Mouse (Mus musculus) liver, embryonic 15.5 days (tissue): ENCODE measurements around the gene Igfbp6. TPM values are rescaled to one million over a fixed set of nuclear protein-coding genes. Genes with fewer than 3 reads are reported as not detected.
A peak's percentile ranks its signal among the peaks of the same experiment; 100 is the strongest.

Experiments
- ATAC-seq: fragments of 200-750 bp; cut with Nextera tagmentation; 2 replicates; pipeline ENCODE4 v1.8.0; 2017; ENCODE audit warnings: moderate number of reproducible peaks, mild to moderate bottlenecking, moderate library complexity; ENCODE audit not compliant: insufficient read depth
- H3K27ac ChIP-seq: fragments of 300-500 bp; sonication (generic); replicated peaks from 2 replicates; pipeline ENCODE4 v1.5.1; 2015; ENCODE audit warnings: mild to moderate bottlenecking, inconsistent platforms
- H3K27me3 ChIP-seq: fragments of 300-500 bp; sonication (generic); 2 replicates; pipeline ENCODE4 v1.6.1; 2015; ENCODE audit warnings: mild to moderate bottlenecking, inconsistent platforms
- H3K36me3 ChIP-seq: fragments of 300-500 bp; sonication (generic); replicated peaks from 2 replicates; pipeline ENCODE4 v1.6.1; 2015; ENCODE audit warnings: moderate library complexity, mild to moderate bottlenecking, inconsistent platforms
- H3K4me1 ChIP-seq: fragments of 300-500 bp; sonication (generic); replicated peaks from 2 replicates; pipeline ENCODE4 v1.6.1; 2015; ENCODE audit warnings: inconsistent platforms
- H3K4me2 ChIP-seq: fragments of 300-500 bp; sonication (generic); 2 replicates; pipeline ENCODE4 v1.6.1; 2015; ENCODE audit warnings: moderate library complexity, mild to moderate bottlenecking, inconsistent platforms
- H3K4me3 ChIP-seq: fragments of 300-500 bp; sonication (generic); replicated peaks from 2 replicates; pipeline ENCODE4 v1.5.1; 2015; ENCODE audit warnings: mild to moderate bottlenecking, inconsistent platforms
- H3K9ac ChIP-seq: fragments of 300-500 bp; sonication (generic); 2 replicates; pipeline ENCODE4 v1.6.1; 2015; ENCODE audit warnings: moderate library complexity, mild to moderate bottlenecking, inconsistent platforms
- H3K9me3 ChIP-seq: fragments of 300-500 bp; sonication (generic); replicated peaks from 2 replicates; pipeline ENCODE4 v1.6.1; 2016; ENCODE audit warnings: inconsistent platforms
- WGBS: fragments of 180-500 bp; shearing (Covaris S2); methylation state at CpG from one replicate; pipeline ENCODE4 v1.1.7; 2015; ENCODE audit warnings: mixed read lengths; ENCODE audit not compliant: insufficient replicate concordance; 5-methylcytosine and 5-hydroxymethylcytosine counted together
- polyA plus RNA-seq: library from polyadenylated mRNA; unstranded; fragments of >200 nt; fragmentation: Nextera tagmentation; extraction: Ambion mirVana; gene quantifications from 2 replicates; pipeline ENCODE4 v1.2.1, GENCODE M21; 2015

Gene Igfbp6
- polyA plus RNA-seq = 1.8 and 1.9 TPM in 2 replicates

DNA sequence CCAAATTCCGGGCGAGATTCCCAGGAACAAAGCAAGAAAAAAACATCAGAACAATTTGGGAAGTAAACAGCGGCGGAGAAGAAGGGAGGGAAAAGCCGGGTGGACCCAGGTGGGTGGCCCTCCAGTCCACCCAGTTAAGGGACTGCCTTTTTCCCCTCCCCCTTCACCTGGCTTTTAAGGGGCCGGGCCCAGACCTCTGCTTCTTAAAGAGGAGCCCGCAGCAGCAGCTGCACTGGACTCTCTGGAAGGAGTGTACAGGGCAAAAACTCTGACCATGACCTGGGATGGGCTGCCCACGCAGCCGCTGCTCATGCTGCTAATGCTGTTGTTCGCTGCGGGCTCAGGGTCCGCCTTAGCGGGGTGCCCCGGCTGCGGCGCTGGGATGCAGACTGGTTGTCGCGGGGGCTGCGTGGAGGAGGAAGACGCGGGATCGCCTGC lies at the start of gene Igfbp6:
TSS of gene Igfbp6 (plus strand) at position 89 of the 438 bp plus-strand sequence.
- H3K4me3 ChIP-seq = peak within 1 kb of the TSS; percentile 20; the same call in 1 of the 2 replicates
- peak within 1 kb of the TSS; percentile 41 for H3K4me2 ChIP-seq
- H3K27ac ChIP-seq = no peak within 1 kb of the TSS
- WGBS = 14% methylated on average over 22 of the region's 22 CpGs
- no peak within 1 kb of the TSS for H3K9ac ChIP-seq
- H3K9me3 ChIP-seq = no peaks in the 10 kb centered on the region
- H3K4me1 ChIP-seq = peaks cover 27% of the 10 kb centered on the region
- peaks cover 55% of the 10 kb centered on the region for H3K27me3 ChIP-seq
- H3K36me3 ChIP-seq = no peaks in the 10 kb centered on the region
- no peak for ATAC-seq

DNA sequence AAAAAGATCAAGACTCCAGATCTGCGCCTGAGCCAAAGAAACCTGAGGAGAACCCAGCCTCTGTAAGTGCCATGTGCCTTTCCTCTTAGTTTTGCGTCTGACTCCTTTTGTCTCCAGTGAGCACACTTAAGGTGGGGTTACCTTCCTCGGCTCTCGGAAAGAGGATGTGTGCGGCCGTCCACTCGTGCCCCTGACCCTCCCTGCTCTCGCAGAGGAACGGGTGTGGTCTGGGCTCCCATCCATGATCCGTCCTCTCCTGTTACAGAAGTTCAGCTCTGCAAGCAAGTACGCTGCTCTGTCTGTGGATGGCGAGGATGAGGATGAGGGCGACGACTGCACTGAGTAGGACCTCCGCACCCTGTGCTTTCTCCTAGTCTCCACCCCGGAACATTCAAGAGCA lies 49.2 kb upstream of the Igfbp6 start:
- peaks cover 10% of the 10 kb centered on the region for H3K27me3 ChIP-seq
- H3K27ac ChIP-seq = no peak overlapping the region
- H3K4me1 ChIP-seq = peaks cover 25% of the 10 kb centered on the region
- no peak overlapping the region for H3K9ac ChIP-seq
- H3K4me3 ChIP-seq = no peak overlapping the region
- H3K9me3 ChIP-seq = no peaks in the 10 kb centered on the region
- ATAC-seq = no peak
- H3K36me3 ChIP-seq = peaks cover 81% of the 10 kb centered on the region
- WGBS = 79% methylated on average over 16 of the region's 16 CpGs
- H3K4me2 ChIP-seq = no peak overlapping the region

DNA sequence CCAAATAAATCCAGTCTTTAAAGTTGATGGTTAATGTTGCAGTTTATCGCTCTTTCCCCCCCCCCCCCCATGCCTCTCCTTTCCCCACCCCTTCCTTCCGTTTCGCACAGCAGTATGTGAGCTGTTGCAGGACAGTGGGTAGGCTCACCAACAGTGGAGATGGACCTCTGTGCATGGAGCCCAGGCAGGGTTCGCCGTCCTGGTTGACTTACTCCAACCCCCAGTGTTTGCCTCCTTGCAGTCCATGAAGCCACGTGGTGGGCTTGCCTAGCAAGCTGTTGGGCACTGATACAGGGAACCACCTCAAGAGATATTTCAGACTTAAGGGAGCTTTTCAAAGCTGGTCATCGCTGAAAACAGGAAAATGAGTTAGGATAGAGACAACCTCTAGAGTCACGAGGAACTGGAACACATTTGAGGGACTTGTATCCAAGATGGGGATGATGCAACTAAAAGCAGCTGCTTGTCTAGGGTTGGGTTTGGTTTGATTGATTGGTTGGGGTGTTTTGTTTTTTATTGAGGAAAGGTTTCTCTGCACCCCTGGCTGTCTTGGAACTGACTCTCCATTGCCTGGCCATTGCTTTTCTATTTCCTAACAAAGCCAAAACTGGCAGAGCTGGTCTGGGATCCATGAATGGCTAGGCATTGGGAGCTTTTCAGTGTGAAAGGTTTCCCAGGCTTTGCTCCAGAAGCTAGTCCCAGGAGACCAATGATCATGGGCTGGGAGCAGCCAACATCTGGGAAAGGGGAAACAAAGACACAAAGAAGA lies 46.8 kb upstream of the Igfbp6 start:
- H3K27me3 ChIP-seq = peaks cover 34% of the 10 kb centered on the region
- no peak overlapping the region for H3K4me3 ChIP-seq
- ATAC-seq = no peak
- peaks cover 41% of the 10 kb centered on the region for H3K4me1 ChIP-seq
- no peaks in the 10 kb centered on the region for H3K9me3 ChIP-seq
- WGBS = 45% methylated on average over 8 of the region's 8 CpGs
- peaks cover 58% of the 10 kb centered on the region for H3K36me3 ChIP-seq
- no peak overlapping the region for H3K9ac ChIP-seq
- no peak overlapping the region for H3K4me2 ChIP-seq
- H3K27ac ChIP-seq = no peak overlapping the region

DNA sequence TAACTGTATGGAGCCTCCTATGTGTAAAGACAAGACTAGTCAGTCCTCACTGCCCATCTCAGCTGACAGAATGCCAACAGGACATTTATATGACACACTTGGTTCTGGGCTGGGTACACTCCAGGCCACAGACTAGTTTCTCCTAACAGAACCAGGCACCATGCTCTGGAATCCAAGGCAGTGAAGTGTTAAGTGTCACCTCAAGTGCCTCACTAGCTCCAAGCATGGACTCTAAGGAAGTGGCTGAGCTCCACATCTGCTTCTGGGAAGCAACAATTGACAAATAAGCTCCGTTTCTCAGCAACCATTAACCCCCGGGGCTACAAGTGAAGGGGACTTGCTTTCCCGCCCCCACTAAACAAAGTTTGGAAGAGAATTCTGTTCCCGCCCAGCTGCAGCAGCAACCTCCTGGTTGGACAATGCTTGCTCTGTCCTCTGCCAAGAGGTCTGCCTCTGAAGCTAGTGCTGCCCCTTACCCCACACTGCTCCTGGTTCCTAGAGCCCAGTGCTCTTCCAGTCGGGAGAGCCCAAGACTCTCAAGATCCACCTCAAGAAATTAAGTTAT lies 46.1 kb upstream of the Igfbp6 start:
- no peak overlapping the region for H3K4me3 ChIP-seq
- H3K9ac ChIP-seq = no peak overlapping the region
- peaks cover 41% of the 10 kb centered on the region for H3K27me3 ChIP-seq
- H3K4me1 ChIP-seq = peaks cover 44% of the 10 kb centered on the region
- no peaks in the 10 kb centered on the region for H3K9me3 ChIP-seq
- H3K4me2 ChIP-seq = no peak overlapping the region
- no peak overlapping the region for H3K27ac ChIP-seq
- 53% methylated on average over 5 of the region's 5 CpGs for WGBS
- H3K36me3 ChIP-seq = peaks cover 50% of the 10 kb centered on the region
- ATAC-seq = no peak

DNA sequence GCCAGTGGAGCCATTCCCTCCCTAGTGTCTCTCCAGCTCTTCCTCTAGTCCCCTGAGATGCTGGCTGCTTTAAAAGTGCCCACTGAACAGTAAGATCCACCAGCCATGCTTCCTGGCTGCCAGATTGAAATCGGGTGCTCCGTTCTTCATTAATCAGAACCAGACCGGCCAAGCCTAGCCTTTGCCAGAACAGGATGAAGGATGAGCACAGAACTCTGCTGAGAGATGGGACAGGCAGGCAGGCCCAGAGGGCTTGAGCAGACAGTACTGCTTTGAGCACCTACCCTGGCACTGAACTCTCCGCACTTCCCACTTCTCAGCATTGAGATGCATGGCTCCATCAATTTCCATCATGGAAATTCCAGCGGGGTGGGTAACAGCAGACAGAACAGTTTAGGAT lies 44.9 kb upstream of the Igfbp6 start:
- Histone ChIP-seq H3K27ac (no peak overlapping the region), H3K4me2 (peak overlapping the region; percentile 86), H3K4me3 (peak overlapping the region; percentile 60; the same call in 1 of the 2 replicates), H3K9ac (no peak overlapping the region), H3K4me1 (peaks cover 52% of the 10 kb centered on the region), H3K27me3 (peaks cover 53% of the 10 kb centered on the region), H3K9me3 (no peaks in the 10 kb centered on the region), H3K36me3 (peaks cover 38% of the 10 kb centered on the region)
- ATAC-seq = no peak
- WGBS = 55% methylated on average over 5 of the region's 5 CpGs

DNA sequence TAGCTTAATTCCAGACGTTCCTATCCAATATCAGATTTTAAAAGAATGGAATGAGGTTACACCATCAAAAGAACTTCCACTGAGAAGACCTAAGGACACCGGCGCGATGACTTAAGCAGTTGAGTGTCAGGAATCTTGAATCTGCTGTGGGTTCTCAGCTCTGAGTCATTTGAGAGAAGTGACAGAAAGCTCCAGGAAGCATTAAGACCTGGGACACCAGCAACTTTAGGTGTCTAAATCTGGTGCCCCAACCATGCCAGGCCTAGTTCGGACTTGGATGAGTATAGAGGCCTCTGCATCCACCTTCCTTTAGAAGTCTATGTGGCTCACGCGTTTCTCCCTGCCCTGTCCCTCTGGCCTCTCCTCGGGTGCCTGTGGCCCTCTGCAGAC lies 44.4 kb upstream of the Igfbp6 start:
- H3K36me3 ChIP-seq = peaks cover 33% of the 10 kb centered on the region
- H3K4me3 ChIP-seq = peak overlapping the region; percentile 60
- H3K27me3 ChIP-seq = peaks cover 58% of the 10 kb centered on the region
- H3K9me3 ChIP-seq = no peaks in the 10 kb centered on the region
- peak overlapping the region; percentile 86 for H3K4me2 ChIP-seq
- H3K9ac ChIP-seq = peak overlapping the region; percentile 55
- no peak for ATAC-seq
- peak overlapping the region; percentile 69; the same call in 1 of the 2 replicates for H3K27ac ChIP-seq
- 25% methylated on average over 8 of the region's 8 CpGs for WGBS
- peaks cover 56% of the 10 kb centered on the region for H3K4me1 ChIP-seq

DNA sequence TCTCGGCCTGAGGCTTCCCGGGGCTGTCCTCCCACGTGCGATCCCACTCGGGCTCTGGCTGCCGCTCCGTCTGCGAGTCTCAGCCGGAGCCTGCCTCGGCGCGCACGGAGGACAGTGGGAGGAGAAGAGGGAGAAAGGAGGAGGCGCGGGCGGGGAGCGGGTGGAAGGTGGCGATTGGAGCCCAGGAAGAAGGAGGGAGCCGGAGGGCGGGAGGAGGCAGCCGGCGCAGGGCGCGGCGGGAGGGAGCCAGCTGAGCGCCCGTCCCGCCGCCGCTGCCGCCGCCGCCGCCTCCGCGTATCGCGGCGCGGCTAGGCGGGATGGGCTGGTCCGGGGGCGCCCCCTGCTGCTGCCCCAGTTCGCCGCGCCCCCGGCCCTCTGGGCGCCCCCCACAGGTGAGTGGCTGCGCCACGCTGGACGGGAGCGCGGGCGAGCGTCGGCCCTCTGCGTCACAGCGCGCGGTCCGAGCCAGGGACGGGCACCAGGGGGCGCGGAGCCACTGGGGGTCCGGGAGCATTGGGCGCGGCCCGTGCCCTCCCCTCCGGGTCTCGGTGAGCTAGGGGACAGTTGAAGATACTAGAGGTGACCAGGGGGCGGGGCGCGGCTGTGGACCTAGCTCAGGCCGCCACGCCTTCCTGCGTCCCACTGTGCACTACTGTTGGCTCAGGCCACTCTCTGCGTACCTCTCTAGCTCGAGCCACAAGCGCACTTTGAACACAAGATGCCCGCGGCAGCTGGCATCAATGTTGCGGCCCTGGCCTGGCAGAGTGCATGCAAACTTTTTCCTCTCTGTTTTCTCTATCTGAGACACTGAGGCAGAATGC lies 43.8 kb upstream of the Igfbp6 start, which contains the start of gene Tns2:
TSS of gene Tns2 (plus strand) at position 253 of the 821 bp plus-strand sequence.
- under 1% methylated on average over 59 of the region's 82 CpGs for WGBS

DNA sequence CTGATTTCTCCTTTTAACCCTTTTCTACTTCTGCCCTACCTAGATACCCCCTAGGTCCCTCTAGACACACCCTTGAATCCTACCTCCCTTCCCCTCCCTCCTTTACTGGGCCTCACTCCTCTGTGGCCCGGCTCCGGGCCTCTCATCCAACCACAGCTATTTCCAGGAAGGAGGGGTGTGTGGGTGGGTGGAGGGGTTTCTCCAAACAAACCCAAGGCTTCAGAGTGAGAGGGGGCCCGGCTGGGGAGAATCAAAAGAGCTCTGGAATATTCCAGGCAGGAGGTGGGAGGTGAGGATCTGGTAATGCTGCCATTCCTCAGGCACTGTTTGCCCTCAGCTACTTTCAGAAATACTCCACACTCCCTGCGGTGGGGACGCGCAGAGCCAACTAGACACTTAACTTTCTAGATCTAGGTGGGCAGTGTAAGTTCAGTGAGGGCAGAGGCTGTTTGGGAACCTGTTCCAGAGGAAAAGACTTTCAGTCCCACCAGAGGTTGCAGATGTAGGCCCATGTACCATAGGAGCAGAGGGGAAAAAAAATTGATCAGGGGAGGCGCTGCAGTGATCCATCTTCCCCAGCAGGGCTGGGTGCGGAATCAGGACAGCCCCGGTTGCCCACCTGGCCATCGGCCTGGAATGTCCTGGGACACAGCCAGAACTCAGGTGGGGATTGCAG lies 43.0 kb upstream of the Igfbp6 start:
- peak overlapping the region; percentile 86 for H3K4me2 ChIP-seq
- peak overlapping the region; percentile 64 for H3K27ac ChIP-seq
- H3K9me3 ChIP-seq = no peaks in the 10 kb centered on the region
- peaks cover 58% of the 10 kb centered on the region for H3K4me1 ChIP-seq
- no peak for ATAC-seq
- WGBS = 37% methylated on average over 10 of the region's 10 CpGs
- H3K36me3 ChIP-seq = peaks cover 20% of the 10 kb centered on the region
- H3K9ac ChIP-seq = no peak overlapping the region
- H3K27me3 ChIP-seq = peaks cover 71% of the 10 kb centered on the region
- H3K4me3 ChIP-seq = peak overlapping the region; percentile 60; the same call in 1 of the 2 replicates

More for the DNA sequence above, 43.8 kb upstream of the Igfbp6 start, which contains the start of gene Tns2:
- Histone ChIP-seq H3K36me3 (peaks cover 27% of the 10 kb centered on the region), H3K27me3 (peaks cover 64% of the 10 kb centered on the region), H3K4me1 (peaks cover 57% of the 10 kb centered on the region), H3K4me2 (peak within 1 kb of the TSS; percentile 86), H3K9me3 (no peaks in the 10 kb centered on the region), H3K27ac (peak within 1 kb of the TSS; percentile 69), H3K9ac (peak within 1 kb of the TSS; percentile 55), H3K4me3 (peak within 1 kb of the TSS; percentile 60)
- ATAC-seq = peak; percentile 53

DNA sequence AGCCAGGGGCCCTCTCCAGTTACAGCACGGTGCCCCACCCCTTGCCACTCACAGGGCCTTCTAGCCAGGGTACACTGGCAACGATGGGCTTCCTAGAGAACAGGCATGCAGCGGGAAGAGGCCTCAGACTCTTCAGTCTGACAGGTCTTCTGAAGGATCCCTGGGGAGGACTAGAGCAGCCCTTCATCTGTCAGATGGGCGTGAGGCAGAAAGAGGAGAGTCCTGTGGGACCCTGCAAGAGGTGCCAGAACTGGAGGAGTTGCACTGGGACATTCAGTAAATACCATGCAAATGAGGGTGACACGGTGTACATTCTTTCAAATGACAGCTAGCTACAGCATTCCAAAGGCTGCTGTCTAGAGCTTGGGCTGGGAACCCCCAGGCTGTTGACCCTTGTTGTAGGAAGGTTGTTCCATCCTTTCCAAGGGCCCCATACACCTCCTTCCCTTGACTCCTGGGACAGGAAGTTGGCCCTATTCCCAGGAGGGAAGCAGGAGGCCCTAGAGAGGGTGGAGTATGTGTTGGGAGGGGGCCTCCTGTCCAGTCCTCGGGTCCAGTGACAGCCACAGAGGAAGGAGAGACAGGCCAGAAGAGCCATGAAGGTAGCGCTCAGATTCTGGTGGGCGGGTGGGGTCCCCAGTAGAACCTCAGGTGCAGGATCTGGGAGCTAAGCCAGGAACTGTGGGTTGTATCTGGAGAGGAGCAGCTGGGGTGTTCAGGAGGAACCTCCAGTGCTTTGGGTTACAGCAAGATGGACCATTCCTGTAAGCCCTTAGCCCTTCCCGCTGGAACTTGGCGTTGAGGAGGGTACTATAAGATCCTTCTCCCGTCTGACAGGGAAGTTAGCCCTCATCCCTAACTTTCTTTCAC lies 42.3 kb upstream of the Igfbp6 start:
- H3K9ac ChIP-seq = no peak overlapping the region
- H3K36me3 ChIP-seq = peaks cover 14% of the 10 kb centered on the region
- H3K27ac ChIP-seq = peak overlapping the region; percentile 64
- no peak for ATAC-seq
- H3K4me3 ChIP-seq = peak overlapping the region; percentile 14; the same call in 1 of the 2 replicates
- 45% methylated on average over 11 of the region's 11 CpGs for WGBS
- peaks cover 61% of the 10 kb centered on the region for H3K4me1 ChIP-seq
- peak overlapping the region; percentile 86 for H3K4me2 ChIP-seq
- no peaks in the 10 kb centered on the region for H3K9me3 ChIP-seq
- peaks cover 79% of the 10 kb centered on the region for H3K27me3 ChIP-seq
